Comparison of ENCODE assay signal across 8 mouse cellular contexts in the genomic region with DNA sequence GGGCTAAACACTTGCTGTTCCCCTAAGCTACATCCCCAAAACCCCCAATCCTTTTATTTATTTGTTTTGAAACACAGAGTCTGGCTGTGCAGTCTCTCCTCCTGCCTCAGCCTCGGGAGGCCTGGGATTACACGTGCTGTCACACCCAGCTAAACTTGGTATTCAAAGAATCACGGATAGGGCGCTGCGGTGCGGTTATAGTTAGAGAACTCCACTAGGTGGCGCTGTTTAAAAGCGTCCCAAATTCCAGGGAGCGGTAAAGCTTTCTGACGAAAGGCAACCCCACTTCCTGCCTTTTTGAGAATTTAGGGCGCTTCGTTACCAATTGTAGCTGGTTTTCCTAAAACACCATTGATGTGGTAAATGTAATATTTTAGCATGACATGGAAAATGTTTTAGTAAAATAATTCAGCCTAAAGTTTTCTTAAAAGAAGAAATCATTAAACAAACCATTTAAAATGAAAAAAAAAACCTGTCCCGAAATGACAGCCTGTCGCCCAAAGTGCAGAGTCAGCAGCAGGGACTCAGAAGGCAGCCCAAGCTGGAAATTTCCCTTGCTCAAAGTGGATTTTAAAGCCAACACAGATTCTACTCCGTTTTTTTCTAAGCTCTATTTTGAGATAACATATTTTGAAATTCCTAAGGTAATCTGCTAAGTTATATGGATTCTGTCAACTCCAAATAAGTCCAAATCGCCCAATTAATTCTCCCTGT. TPM values are rescaled to one million over a fixed set of nuclear protein-coding genes. Genes with fewer than 3 reads are reported as not detected.
DNase-seq lines count a peak whose midpoint lies in the region; ATAC-seq lines count a peak whose summit lies in the region.

No protein-coding gene starts in this region.

- DNase-seq in adrenal gland, adult (ENCODE audit: inconsistent age in 2 of 2, low spot score in 1 of 2) = peak; percentile 67 to 92
- DNase-seq in embryo, embryonic 10.5 days (ENCODE audit: low spot score) = peak; percentile 96
- peak; percentile 46 to 52 for DNase-seq in gastrocnemius, postnatal 4 days (ENCODE audit: low spot score in 2 of 2)
- peak; percentile 79 to 92 for DNase-seq in left cerebral cortex, postnatal 25 days (ENCODE audit: low spot score in 2 of 2)
- peak; percentile 89 for DNase-seq in mesoderm, embryonic 11.5 days (ENCODE audit: low read depth, low spot score)
- DNase-seq in right cerebral cortex, postnatal 25 days = peak; percentile 75
- DNase-seq in urinary bladder, postnatal 36 days (ENCODE audit: low spot score in 2 of 2) = peak; percentile 46 to 68

- H3K4me3 ChIP-seq in intestine, embryonic 16.5 days (ENCODE audit: low read length) = no peak overlapping the region

- no peaks in the 10 kb centered on the region for H3K4me1 ChIP-seq in intestine, embryonic 16.5 days (ENCODE audit: control insufficient read depth, insufficient read depth, low read length)

- H3K36me3 ChIP-seq in intestine, embryonic 16.5 days (ENCODE audit: control insufficient read depth, insufficient read depth, low read length) = no peaks in the 10 kb centered on the region

- H3K27ac ChIP-seq in intestine, embryonic 16.5 days (ENCODE audit: low read length) = no peak overlapping the region

- 0 out of 2 replicates have a peak overlapping the region, but pooled peaks have one; percentile 10 for H3K4me2 ChIP-seq in intestine, embryonic 16.5 days (ENCODE audit: low read depth, low read length)

- no peaks in the 10 kb centered on the region; the same call in 1 of the 2 replicates for H3K9me3 ChIP-seq in intestine, embryonic 16.5 days (ENCODE audit: control insufficient read depth, low read length)

- H3K9ac ChIP-seq in intestine, embryonic 16.5 days (ENCODE audit: low read depth, low read length) = no peak overlapping the region

- H3K27me3 ChIP-seq in intestine, embryonic 16.5 days (replicated peaks; ENCODE audit: control insufficient read depth, insufficient read depth, low read length) = peaks cover 4% of the 10 kb centered on the region; the same call in 1 of the 2 replicates

- intact Hi-C loops in left cerebral cortex, postnatal 25 days (cut with DNase I) = loop anchor here (1.0 to 5.0 kb wide), 4 partner anchors 51 to 381 kb away; a partner anchor contains a TSS

- WGBS in intestine, embryonic 16.5 days = 13% methylated on average over 16 of the region's 16 CpGs

- ATAC-seq in intestine, embryonic 16.5 days = peak; percentile 75

RNA-seq across cellular contexts. Expression of a gene that starts 22.0 kb away (rescaled TPM):
- 100 to 1,000 TPM; 180 to 187 TPM for total RNA-seq in gastrocnemius, postnatal 4 days (2021)
- polyA plus RNA-seq in intestine, embryonic 16.5 days (2015; fragmentation: Nextera tagmentation; extraction: Ambion mirVana) = 399 and 413 TPM in 2 replicates
- total RNA-seq in left cerebral cortex, postnatal 25 days (2021) = 100 to 1,000 TPM; 183 to 190 TPM

RNA-seq across cellular contexts. Expression of a gene that starts 31.6 kb away (rescaled TPM):
- total RNA-seq in gastrocnemius, postnatal 4 days (2021) = 10 to 100 TPM; 20.4 to 21.4 TPM
- 30.4 and 31.4 TPM in 2 replicates for polyA plus RNA-seq in intestine, embryonic 16.5 days (2015; fragmentation: Nextera tagmentation; extraction: Ambion mirVana)
- total RNA-seq in left cerebral cortex, postnatal 25 days (2021) = 10 to 100 TPM; 18.7 to 19.1 TPM

RNA-seq across cellular contexts. Expression of a gene that starts 31.9 kb away (rescaled TPM):
- 10 to 100 TPM; 32.9 to 44.3 TPM for total RNA-seq in gastrocnemius, postnatal 4 days (2021)
- 27.4 and 28.9 TPM in 2 replicates for polyA plus RNA-seq in intestine, embryonic 16.5 days (2015; fragmentation: Nextera tagmentation; extraction: Ambion mirVana)
- 10 to 100 TPM; 14.4 to 15.7 TPM for total RNA-seq in left cerebral cortex, postnatal 25 days (2021)
